Mouse (Mus musculus) spleen, postnatal 36 days (tissue): ENCODE data around the gene Arhgap24.
A peak's percentile ranks its signal among the peaks of the same experiment; 100 is the strongest.

ENCODE experiments used
- DNase-seq, 2 experiments: peaks; one replicate each; pipeline ENCODE4 v3.0.0; 2022; ENCODE audit warnings: low spot score in 2 of 2, mixed read lengths in 1 of 2

Gene Arhgap24

GRCm38 (mm10) chr5:102502333-102502732, 21.1 kb downstream of the Arhgap24 start:
- DNase-seq, result peak in 1 of 2 experiments; percentile 31

- no peak for DNase-seq
Measured at GRCm38 (mm10) chr5:102503066-102503465, 21.9 kb downstream of the Arhgap24 start.

- no peak for DNase-seq
Measured at GRCm38 (mm10) chr5:102503868-102504267, 22.7 kb downstream of the Arhgap24 start.

GRCm38 (mm10) chr5:102504557-102504956, 23.4 kb downstream of the Arhgap24 start:
- DNase-seq, result no peak

GRCm38 (mm10) chr5:102508162-102508561, 27.0 kb downstream of the Arhgap24 start:
- no peak for DNase-seq

- DNase-seq, result no peak
Measured at GRCm38 (mm10) chr5:102509381-102509780, 28.2 kb downstream of the Arhgap24 start.

GRCm38 (mm10) chr5:102511651-102512050, 30.5 kb downstream of the Arhgap24 start:
- no peak for DNase-seq

GRCm38 (mm10) chr5:102515496-102515895, 34.3 kb downstream of the Arhgap24 start:
- no peak for DNase-seq

- no peak for DNase-seq
Measured at GRCm38 (mm10) chr5:102520506-102520905, 39.3 kb downstream of the Arhgap24 start.

GRCm38 (mm10) chr5:102535311-102535710, 54.1 kb downstream of the Arhgap24 start:
- DNase-seq, result no peak

GRCm38 (mm10) chr5:102537819-102538218, 56.6 kb downstream of the Arhgap24 start:
- no peak for DNase-seq

GRCm38 (mm10) chr5:102546296-102546695, 65.1 kb downstream of the Arhgap24 start:
- DNase-seq, result no peak

- no peak for DNase-seq
Measured at GRCm38 (mm10) chr5:102547786-102548185, 66.6 kb downstream of the Arhgap24 start.

- no peak for DNase-seq
Measured at GRCm38 (mm10) chr5:102548382-102548781, 67.2 kb downstream of the Arhgap24 start.

- no peak for DNase-seq
Measured at GRCm38 (mm10) chr5:102550211-102550610, 69.0 kb downstream of the Arhgap24 start.

GRCm38 (mm10) chr5:102550870-102551637, 69.9 kb downstream of the Arhgap24 start:
- no peak for DNase-seq

GRCm38 (mm10) chr5:102552533-102552932, 71.3 kb downstream of the Arhgap24 start:
- DNase-seq, result no peak

- no peak for DNase-seq
Measured at GRCm38 (mm10) chr5:102555958-102556357, 74.8 kb downstream of the Arhgap24 start.

- DNase-seq, result no peak
Measured at GRCm38 (mm10) chr5:102560270-102560669, 79.1 kb downstream of the Arhgap24 start.

GRCm38 (mm10) chr5:102563971-102564370, 82.8 kb downstream of the Arhgap24 start:
- no peak for DNase-seq

- DNase-seq, result no peak
Measured at GRCm38 (mm10) chr5:102568764-102569163, 87.6 kb downstream of the Arhgap24 start.

- DNase-seq, result no peak
Measured at GRCm38 (mm10) chr5:102571445-102571844, 90.3 kb downstream of the Arhgap24 start.

GRCm38 (mm10) chr5:102576750-102577149, 95.6 kb downstream of the Arhgap24 start:
- no peak for DNase-seq

- no peak for DNase-seq
Measured at GRCm38 (mm10) chr5:102577729-102578128, 96.5 kb downstream of the Arhgap24 start.
